Mouse (Mus musculus): ENCODE measurements around the gene Ehd3.
"Not testable (repeated sequence)": the region's sequence is repeated elsewhere in the genome, so short reads cannot be mapped to it uniquely, and the experiment has no call there.

Gene Ehd3

GRCm38 (mm10) chr17:73826106-73826505 lies 22.2 kb downstream of the Ehd3 start:
- no peak for DNase-seq (ENCODE audit: low spot score in 2 of 2)

DNA sequence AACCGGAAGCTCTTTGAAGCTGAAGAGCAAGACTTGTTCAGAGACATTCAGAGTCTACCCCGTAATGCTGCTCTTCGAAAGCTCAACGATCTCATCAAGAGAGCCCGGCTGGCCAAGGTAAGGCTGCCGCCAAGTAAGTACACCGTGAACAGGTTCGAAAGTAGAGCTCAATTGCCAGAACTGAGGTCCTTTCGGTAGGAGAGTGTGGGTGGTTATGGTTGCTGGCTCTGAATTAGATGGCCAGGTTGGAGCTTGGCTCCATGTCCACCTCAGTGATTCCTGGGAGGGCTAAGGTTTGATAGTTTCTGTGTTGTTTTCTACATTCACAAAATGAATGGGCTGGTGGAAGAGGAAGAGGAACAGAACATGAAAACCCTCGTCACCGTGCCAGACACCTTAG lies 23.5 kb downstream of the Ehd3 start:
- DNase-seq (ENCODE audit: low spot score in 2 of 2), result no peak

DNA sequence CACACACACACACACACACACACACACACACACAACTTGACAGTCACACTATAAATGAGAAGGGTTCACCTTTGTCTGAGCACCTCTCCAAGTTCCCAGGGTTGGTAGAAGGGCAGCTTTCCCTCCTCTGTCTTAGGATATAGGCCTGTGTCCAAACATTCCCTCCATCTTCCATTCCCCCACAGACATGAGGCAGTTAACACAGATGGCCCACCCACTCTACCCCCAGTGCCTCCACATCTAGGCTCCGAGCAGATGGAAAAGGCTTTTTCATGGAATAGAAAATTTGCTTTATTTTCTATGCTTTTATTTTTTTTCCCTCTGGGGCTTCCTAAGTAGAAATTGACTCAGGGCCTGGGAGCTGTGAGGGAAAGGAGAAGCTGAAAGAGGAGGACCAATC lies 26.6 kb downstream of the Ehd3 start:
- DNase-seq (ENCODE audit: low spot score in 2 of 2), result peak in 1 of 2 experiments; percentile 70

- DNase-seq (ENCODE audit: low spot score in 2 of 2), result peak in 1 of 2 experiments; percentile 71
Observed at GRCm38 (mm10) chr17:73831427-73831826, 27.5 kb downstream of the Ehd3 start.

DNA sequence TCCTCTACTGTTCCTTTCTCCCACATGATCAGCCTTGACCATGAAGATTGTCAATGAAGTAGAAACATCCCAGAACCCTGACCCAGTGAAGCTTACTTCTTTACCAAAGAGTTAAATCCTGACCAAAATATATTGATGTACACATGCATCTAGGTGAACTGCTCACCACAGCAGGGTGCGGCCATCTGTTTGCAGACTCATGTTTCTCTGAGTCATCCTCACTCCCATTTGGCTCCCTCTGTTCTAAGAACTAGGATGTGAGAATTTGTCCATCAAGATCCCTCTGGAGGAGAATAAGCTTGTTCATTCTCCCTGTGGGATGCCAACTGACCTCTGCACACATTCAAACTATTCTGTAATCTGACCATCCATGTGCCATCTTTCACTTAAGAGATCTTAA lies 29.0 kb downstream of the Ehd3 start:
- DNase-seq (ENCODE audit: low spot score in 2 of 2), result peak in 1 of 2 experiments; percentile 59

GRCm38 (mm10) chr17:73833474-73833873 lies 29.5 kb downstream of the Ehd3 start:
- no peak for DNase-seq (ENCODE audit: low spot score in 2 of 2)

DNA sequence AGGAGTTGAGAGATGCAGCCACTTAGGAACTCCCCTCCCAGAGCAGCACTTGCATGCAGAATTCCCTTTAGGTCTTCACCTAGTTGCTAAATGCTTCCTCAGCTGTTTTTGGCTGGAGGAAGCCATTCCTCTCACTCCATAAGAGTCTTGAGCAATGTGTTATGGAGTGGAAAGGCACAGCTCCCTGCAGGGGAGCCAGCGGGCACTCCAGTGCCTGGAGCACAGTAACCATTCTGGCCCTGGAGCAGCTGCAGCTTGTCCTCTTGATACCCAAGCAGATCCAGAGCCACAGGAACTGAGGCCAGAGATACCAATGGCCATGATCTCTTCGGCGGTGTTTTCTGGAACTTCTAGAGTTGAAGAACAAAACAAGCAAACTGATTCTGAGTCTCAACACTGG lies 32.7 kb downstream of the Ehd3 start:
- no peak for DNase-seq (ENCODE audit: low spot score in 2 of 2)

GRCm38 (mm10) chr17:73837244-73837643 lies 33.3 kb downstream of the Ehd3 start:
- no peak for DNase-seq (ENCODE audit: low spot score in 2 of 2)

- no peak for DNase-seq (ENCODE audit: low spot score in 2 of 2)
Observed at GRCm38 (mm10) chr17:73839086-73839835, 35.3 kb downstream of the Ehd3 start.

DNA sequence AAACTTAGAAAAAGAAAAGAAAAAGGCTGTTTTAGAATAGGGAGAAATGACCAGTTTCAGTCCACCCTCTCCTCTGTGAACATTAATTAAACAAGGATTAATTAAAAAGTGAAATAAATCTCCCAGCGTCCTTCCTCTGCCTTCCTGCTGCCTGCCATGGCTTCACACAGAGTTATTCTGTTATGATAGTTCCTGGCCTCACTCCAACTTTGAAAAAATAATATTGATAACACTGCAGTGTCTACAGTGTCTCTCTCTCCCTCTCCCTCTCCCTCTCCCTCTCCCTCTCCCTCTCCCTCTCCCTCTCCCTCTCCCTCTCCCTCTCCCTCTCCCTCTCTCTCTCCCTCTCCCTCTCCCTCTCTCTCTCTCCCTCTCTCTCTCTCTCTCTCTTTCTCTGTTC lies 35.9 kb downstream of the Ehd3 start:
- not testable (repeated sequence) for DNase-seq (ENCODE audit: low spot score in 2 of 2)

DNA sequence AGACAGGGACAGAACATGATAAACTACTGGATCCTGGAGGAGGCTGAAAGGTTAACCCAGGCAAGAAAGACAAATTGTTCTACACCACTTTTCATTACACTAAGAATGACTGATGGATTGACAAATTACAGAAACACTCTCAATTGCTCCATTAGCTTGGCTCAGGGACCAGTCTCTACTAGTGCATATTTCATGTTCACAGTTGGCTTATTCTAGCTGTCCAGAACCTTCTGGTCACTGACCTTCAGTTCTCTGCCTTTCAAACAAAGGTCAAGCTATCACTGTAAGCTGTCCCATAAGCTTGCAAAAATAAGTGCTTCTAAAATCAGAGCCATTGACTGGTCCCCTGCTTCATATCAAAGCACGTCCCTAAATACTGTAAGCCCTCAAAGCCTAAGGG lies 39.0 kb downstream of the Ehd3 start:
- no peak for DNase-seq (ENCODE audit: low spot score in 2 of 2)

DNA sequence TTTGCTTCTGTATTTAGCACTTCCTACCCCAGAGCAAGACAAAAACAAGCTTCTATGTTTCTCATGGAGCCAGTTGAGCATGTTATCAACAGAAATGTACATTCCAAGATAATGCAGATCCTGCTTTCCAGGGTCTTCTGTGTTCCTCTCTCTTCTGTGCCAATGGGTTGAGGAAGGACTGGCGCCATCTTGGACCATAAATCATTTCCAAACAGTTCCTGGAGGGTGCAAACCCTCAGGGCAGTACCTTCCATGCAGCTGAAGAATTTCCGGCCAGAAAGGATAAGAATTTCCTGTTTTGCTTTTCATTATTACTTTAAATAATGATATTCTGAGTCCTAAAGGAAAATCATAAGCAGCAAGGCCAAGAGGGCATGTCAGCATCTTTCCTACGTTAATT lies 41.7 kb downstream of the Ehd3 start:
- no peak for DNase-seq (ENCODE audit: low spot score in 2 of 2)

GRCm38 (mm10) chr17:73847399-73847798 lies 43.5 kb downstream of the Ehd3 start:
- DNase-seq (ENCODE audit: low spot score in 2 of 2), result no peak

- no peak for DNase-seq (ENCODE audit: low spot score in 2 of 2)
Observed at GRCm38 (mm10) chr17:73853041-73853440, 49.1 kb downstream of the Ehd3 start.

DNA sequence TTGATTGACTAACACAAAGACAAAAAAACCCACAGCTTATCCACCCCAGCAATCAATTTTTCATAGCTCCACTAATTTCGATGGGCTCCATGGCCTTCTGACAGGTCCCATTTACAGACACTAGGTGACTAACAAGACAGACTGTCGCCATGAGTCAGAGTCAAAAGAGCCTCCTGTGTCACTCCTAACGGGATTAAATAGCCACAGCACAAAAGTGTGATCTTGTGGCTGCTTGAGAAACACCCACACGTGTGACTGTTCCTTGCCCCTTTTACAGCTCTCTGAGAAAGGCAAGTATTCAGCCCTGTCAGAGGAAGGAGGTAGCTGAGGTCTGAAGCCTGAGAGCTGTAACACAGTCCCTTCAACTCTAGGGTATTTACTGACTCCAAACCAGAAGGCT lies 49.8 kb downstream of the Ehd3 start:
- no peak for DNase-seq (ENCODE audit: low spot score in 2 of 2)

GRCm38 (mm10) chr17:73869008-73869685 lies 65.2 kb downstream of the Ehd3 start:
- no peak for DNase-seq (ENCODE audit: low spot score in 2 of 2)

- no peak for DNase-seq (ENCODE audit: low spot score in 2 of 2)
Observed at GRCm38 (mm10) chr17:73870956-73871605, 67.1 kb downstream of the Ehd3 start.

DNA sequence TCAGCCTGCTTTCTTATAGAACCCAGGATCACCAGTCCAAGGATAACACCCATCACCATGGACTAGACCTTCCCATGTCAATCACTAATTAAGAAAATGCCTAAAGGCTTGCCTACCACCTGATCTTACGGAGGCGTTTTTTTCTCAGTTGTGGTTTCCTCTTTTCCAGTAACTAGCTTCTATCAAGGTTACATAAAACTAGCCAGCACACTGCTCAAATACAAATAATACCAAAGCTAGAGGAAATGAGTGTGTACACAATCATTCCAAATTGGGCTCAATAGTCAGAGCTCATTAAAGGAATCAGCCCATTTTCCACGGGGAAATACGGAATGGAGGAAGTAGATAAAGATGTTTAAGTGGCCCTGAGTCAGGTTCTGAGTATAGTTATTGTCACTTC lies 71.3 kb downstream of the Ehd3 start:
- DNase-seq (ENCODE audit: low spot score in 2 of 2), result no peak

- DNase-seq (ENCODE audit: low spot score in 2 of 2), result no peak
Observed at GRCm38 (mm10) chr17:73875674-73876073, 71.7 kb downstream of the Ehd3 start.

DNA sequence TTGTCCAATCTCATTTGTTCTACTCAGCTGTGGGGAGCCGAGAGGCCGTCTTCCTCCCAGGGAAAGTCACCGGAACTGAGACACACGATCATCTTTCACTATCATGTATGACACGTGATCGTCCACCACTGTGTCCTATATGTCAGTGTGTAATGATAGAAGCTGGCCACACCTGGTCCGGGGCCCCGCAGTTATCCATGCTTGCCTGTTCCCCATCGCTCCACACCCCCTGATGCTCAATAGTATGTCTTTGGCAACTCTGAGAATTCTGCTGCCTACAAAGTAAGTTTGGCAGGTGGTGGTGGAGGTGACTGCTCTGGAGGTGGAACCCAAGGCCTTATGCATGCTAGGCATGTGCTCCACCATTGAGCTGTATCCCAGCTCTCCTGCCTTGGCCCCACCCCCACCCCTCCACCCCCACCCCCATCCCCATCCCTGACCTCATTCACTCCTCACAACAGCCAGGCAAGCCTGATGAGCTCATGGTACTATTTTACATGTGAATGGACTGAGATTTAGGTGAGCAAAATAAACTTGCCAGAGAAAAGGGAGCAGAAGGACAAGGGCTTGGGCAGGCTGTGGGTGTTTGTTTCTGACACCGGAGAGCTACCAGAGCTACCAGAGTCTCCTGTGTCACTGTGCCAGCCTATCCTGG lies 75.5 kb downstream of the Ehd3 start:
- DNase-seq (ENCODE audit: low spot score in 2 of 2), result no peak

DNA sequence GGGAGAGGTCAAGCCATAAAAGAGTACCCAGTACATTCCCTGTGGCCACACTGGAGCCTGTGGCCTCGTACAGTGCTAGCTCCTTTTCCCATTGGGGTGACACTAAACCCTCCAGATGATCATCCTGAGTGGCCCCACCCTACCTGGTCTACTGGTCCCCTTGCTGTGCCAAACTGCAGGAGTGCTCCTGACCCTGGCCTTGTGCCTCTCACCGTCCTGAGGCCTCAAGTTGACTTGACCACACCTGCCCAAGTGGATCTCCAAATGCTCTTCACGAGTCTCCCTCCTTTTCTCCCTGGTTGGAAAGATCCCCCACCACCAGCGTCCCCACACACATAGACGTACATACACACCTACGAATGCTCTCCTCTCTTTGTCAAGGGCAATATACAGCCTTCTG lies 76.4 kb downstream of the Ehd3 start:
- no peak for DNase-seq (ENCODE audit: low spot score in 2 of 2)

DNA sequence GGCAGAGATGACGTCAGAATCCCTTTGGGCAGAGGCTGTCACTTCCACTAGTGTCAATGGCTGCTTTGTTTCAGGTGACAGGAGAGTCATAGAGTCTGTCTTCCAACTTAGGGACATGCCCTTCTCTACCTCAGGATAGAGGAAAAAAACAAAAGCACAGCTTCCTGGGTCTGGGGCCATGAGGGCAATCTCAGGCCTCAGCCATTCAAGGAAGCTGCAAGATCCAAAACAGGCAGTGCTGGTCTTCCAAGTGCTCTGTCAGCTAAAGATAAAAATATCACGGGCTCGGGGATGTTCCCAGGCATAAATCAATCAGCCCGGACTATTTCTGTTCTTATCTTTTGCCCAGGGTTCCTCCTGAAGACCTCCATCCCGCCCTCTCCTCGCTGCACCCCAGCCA lies 77.4 kb downstream of the Ehd3 start:
- no peak for DNase-seq (ENCODE audit: low spot score in 2 of 2)

All from left cerebral cortex, adult 9 months (tissue).